Mouse (Mus musculus) left cerebral cortex, postnatal 36 days (tissue): Measurements from ENCODE around the gene Eci2. TPM values are rescaled to one million over a fixed set of nuclear protein-coding genes. Genes with fewer than 3 reads are reported as not detected.
"Not testable (repeated sequence)": the region's sequence is repeated elsewhere in the genome, so short reads cannot be mapped to it uniquely, and the experiment has no call there.

Experiments used
- DNase-seq, 2 experiments: peaks; one replicate each; pipeline ENCODE4 v3.0.0; 2021 to 2022; ENCODE audit warnings: low spot score in 2 of 2, mixed read lengths in 1 of 2
- intact Hi-C: fragments of 180-260 bp; cut with DNase I; formaldehyde crosslinking; loops from one replicate; pipeline ENCODE4 v1.15.1; 2025
- total RNA-seq, 2 experiments: library from RNA; stranded (reverse); gene quantifications; 2 replicates each; pipeline ENCODE4 v1.2.3; 2021

The Eci2 gene
- total RNA-seq, 2 experiments from 2014 or later: 37.7 to 46.3 TPM

- peak; percentile 82 to 83 for DNase-seq
- intact Hi-C loops: no loop called here
Measured at GRCm38 (mm10) chr13:34993983-34994811, 32.7 kb downstream of the Eci2 start.

GRCm38 (mm10) chr13:34993595-34993982, 33.3 kb downstream of the Eci2 start:
- intact Hi-C loops: no loop called here
- DNase-seq: no peak

GRCm38 (mm10) chr13:34993085-34993484, 33.8 kb downstream of the Eci2 start:
- no peak for DNase-seq
- intact Hi-C loops: no loop called here

- no peak for DNase-seq
- intact Hi-C loops: no loop called here
Measured at GRCm38 (mm10) chr13:34991581-34992273, 35.2 kb downstream of the Eci2 start.

- intact Hi-C loops, DNase-seq: not testable (repeated sequence)
Measured at GRCm38 (mm10) chr13:34983479-34983878, 43.4 kb downstream of the Eci2 start.

GRCm38 (mm10) chr13:34978635-34979034, 48.3 kb downstream of the Eci2 start:
- intact Hi-C loops, DNase-seq: not testable (repeated sequence)

- intact Hi-C loops: no loop called here
- no peak for DNase-seq
Measured at GRCm38 (mm10) chr13:34977410-34977809, 49.5 kb downstream of the Eci2 start.

- intact Hi-C loops: no loop called here
- no peak for DNase-seq
Measured at GRCm38 (mm10) chr13:34976116-34976515, 50.8 kb downstream of the Eci2 start.

- DNase-seq: no peak
- intact Hi-C loops: loop anchor here (5.0 kb wide), 1 partner anchor 71 kb away; no protein-coding TSS in a partner anchor
Measured at GRCm38 (mm10) chr13:34973770-34974169, 53.1 kb downstream of the Eci2 start.

- intact Hi-C loops: loop anchor here (5.0 kb wide), 1 partner anchor 71 kb away; no protein-coding TSS in a partner anchor
- DNase-seq: no peak
Measured at GRCm38 (mm10) chr13:34973149-34973548, 53.7 kb downstream of the Eci2 start.

GRCm38 (mm10) chr13:34972456-34972855, 54.4 kb downstream of the Eci2 start:
- not testable (repeated sequence) for DNase-seq
- intact Hi-C loops: loop anchor here (5.0 kb wide), 1 partner anchor 70 kb away; no protein-coding TSS in a partner anchor

GRCm38 (mm10) chr13:34965647-34966046, 61.2 kb downstream of the Eci2 start:
- DNase-seq, intact Hi-C loops: not testable (repeated sequence)

GRCm38 (mm10) chr13:34964866-34965265, 62.0 kb downstream of the Eci2 start:
- intact Hi-C loops: no loop called here
- no peak for DNase-seq

GRCm38 (mm10) chr13:34964419-34964818, 62.5 kb downstream of the Eci2 start:
- intact Hi-C loops: no loop called here
- no peak for DNase-seq

GRCm38 (mm10) chr13:34963511-34964397, 63.1 kb downstream of the Eci2 start, which contains the start of gene Eci3:
TSS of gene Eci3 (minus strand) at chr13:34963810.
- DNase-seq: peak; percentile 6
- intact Hi-C loops: no loop called here

- DNase-seq: no peak
- intact Hi-C loops: no loop called here
Measured at GRCm38 (mm10) chr13:34960996-34961770, 65.7 kb downstream of the Eci2 start.

- DNase-seq, intact Hi-C loops: not testable (repeated sequence)
Measured at GRCm38 (mm10) chr13:34958158-34958557, 68.7 kb downstream of the Eci2 start.

- DNase-seq: no peak
- intact Hi-C loops: no loop called here
Measured at GRCm38 (mm10) chr13:34956901-34957300, 70.0 kb downstream of the Eci2 start.

GRCm38 (mm10) chr13:34951437-34951836, 75.5 kb downstream of the Eci2 start:
- DNase-seq, intact Hi-C loops: not testable (repeated sequence)
